Mouse (Mus musculus) liver, adult 2 months (tissue): ENCODE measurements around the gene Rrp9.

Source experiments
- CTCF ChIP-seq: fragments of 200-500 bp; IDR thresholded peaks from 2 replicates; pipeline ENCODE4 v1.5.1; 2011; ENCODE audit warnings: low read depth, low read length, control low read depth
- POLR2A ChIP-seq: fragments of 200-500 bp; IDR thresholded peaks from 2 replicates; pipeline ENCODE4 v1.6.1; 2011; ENCODE audit warnings: low read length, control low read depth; ENCODE audit not compliant: insufficient read depth; ENCODE audit errors: extremely low read depth

DNA sequence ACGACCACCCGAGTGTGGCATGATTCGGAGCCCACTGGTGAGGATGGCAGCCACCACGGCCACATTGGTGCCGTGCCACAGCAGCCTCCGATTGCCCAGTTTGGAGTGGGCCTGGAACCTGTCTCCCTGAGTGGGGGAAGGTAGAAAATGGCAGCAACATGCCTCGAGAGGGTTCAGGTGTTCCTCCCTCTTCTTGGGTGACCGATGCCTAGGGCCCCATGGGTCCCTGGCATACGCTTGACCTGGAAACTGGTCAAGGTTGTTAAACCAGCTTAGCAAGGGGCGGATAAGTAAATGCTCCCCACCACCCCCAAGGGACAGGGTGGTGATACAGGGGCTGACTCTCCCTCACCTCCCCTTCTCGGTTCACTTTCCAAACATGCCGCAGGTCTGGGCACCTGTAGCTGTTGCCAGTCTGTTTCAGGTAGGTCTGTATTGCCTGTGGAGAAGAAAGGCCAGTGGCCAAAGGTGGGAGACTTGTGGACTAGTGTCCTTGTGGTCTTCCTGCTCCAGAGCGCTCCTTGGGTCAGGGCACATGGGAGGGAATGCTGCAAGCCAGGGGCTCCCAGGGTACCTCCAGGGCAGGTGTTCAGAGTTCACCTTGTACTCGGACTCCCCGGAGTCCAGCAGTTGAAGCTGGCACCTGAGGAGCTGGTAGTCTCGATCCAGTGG, 2.5 kb upstream of the Rrp9 start:
- no peak for TF ChIP-seq CTCF
- no peak for TF ChIP-seq POLR2A
